Mouse (Mus musculus): ENCODE data around the gene Ncaph. TPM values are rescaled to one million over a fixed set of nuclear protein-coding genes. Genes with fewer than 3 reads are reported as not detected.
A peak's percentile ranks its signal among the peaks of the same experiment; 100 is the strongest.

Ncaph gene
- polyA plus RNA-seq, 1 experiment from 2014 or later = 103 TPM

DNA sequence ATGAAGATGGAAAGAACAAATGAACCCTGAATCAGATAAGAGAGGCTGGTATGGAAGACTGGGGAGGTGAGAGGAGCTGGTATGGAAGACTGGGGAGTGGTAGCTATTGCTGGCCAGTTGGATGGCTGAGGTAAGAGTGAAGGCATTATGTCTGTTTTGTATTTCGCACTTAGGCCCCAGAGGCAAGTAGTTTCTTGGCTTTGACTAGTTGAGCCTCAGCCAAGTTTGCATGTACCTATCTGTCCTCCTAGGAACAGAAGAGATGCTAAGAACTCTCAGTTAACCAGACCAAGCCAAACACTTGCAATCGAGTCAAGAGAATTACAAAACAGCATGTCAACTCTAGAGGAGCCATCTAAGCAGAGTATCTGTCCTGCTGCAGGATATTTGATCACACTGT is 59.6 kb downstream of the Ncaph start:
- Histone ChIP-seq H3K27ac (ENCODE audit: low read depth, low read length) (no peak overlapping the region), H3K4me3 (ENCODE audit: low read length) (no peak overlapping the region), H3K27me3 (ENCODE audit: control insufficient read depth, insufficient read depth, low read length) (no peaks in the 10 kb centered on the region), H3K4me2 (replicated peaks; ENCODE audit: low read depth, low read length) (no peak overlapping the region), H3K4me1 (ENCODE audit: control insufficient read depth, insufficient read depth, low read length) (peaks cover 7% of the 10 kb centered on the region), H3K9me3 (ENCODE audit: control insufficient read depth, low read length) (no peaks in the 10 kb centered on the region), H3K36me3 (ENCODE audit: control insufficient read depth, insufficient read depth, low read length) (no peaks in the 10 kb centered on the region), H3K9ac (ENCODE audit: low read depth, low read length) (no peak overlapping the region)
- WGBS = 95% methylated on average over 2 of the region's 2 CpGs
- ATAC-seq (ENCODE audit: low FRiP score, low TSS enrichment) = no peak

GRCm38 (mm10) chr2:127070879-127071278 is 62.9 kb downstream of the Ncaph start:
- Histone ChIP-seq H3K27me3 (ENCODE audit: control insufficient read depth, insufficient read depth, low read length) (no peaks in the 10 kb centered on the region), H3K9ac (ENCODE audit: low read depth, low read length) (peak overlapping the region; percentile 67), H3K4me2 (replicated peaks; ENCODE audit: low read depth, low read length) (peak overlapping the region; percentile 71), H3K36me3 (ENCODE audit: control insufficient read depth, insufficient read depth, low read length) (peaks cover 15% of the 10 kb centered on the region), H3K27ac (ENCODE audit: low read depth, low read length) (peak overlapping the region; percentile 38; the same call in 1 of the 2 replicates), H3K9me3 (ENCODE audit: control insufficient read depth, low read length) (no peaks in the 10 kb centered on the region), H3K4me1 (ENCODE audit: control insufficient read depth, insufficient read depth, low read length) (peaks cover 7% of the 10 kb centered on the region), H3K4me3 (ENCODE audit: low read length) (peak overlapping the region; percentile 68)
- WGBS = 10% methylated on average over 9 of the region's 9 CpGs
- peak; percentile 68 for ATAC-seq (ENCODE audit: low FRiP score, low TSS enrichment)

- H3K36me3 ChIP-seq (ENCODE audit: control insufficient read depth, insufficient read depth, low read length) = peaks cover 15% of the 10 kb centered on the region
- H3K4me1 ChIP-seq (ENCODE audit: control insufficient read depth, insufficient read depth, low read length) = peaks cover 7% of the 10 kb centered on the region
- H3K4me2 ChIP-seq (replicated peaks; ENCODE audit: low read depth, low read length) = peak within 1 kb of the TSS; percentile 71
- H3K27me3 ChIP-seq (ENCODE audit: control insufficient read depth, insufficient read depth, low read length) = no peaks in the 10 kb centered on the region
- no peaks in the 10 kb centered on the region for H3K9me3 ChIP-seq (ENCODE audit: control insufficient read depth, low read length)
- H3K27ac ChIP-seq (ENCODE audit: low read depth, low read length) = peak within 1 kb of the TSS; percentile 82
- ATAC-seq (ENCODE audit: low FRiP score, low TSS enrichment) = peak; percentile 100
- peak within 1 kb of the TSS; percentile 68 for H3K4me3 ChIP-seq (ENCODE audit: low read length)
- under 1% methylated on average over 32 of the region's 32 CpGs for WGBS
- peak within 1 kb of the TSS; percentile 67 for H3K9ac ChIP-seq (ENCODE audit: low read depth, low read length)
Measured at GRCm38 (mm10) chr2:127070435-127070841, 63.3 kb downstream of the Ncaph start, which contains the start of gene Blvra. Blvra (plus strand) TSS chr2:127070665.

GRCm38 (mm10) chr2:127069781-127070434 is 63.8 kb downstream of the Ncaph start:
- H3K9me3 ChIP-seq (ENCODE audit: control insufficient read depth, low read length) = no peaks in the 10 kb centered on the region
- ATAC-seq (ENCODE audit: low FRiP score, low TSS enrichment) = no peak; the same call in 1 of the 2 replicates
- H3K4me2 ChIP-seq (replicated peaks; ENCODE audit: low read depth, low read length) = peak overlapping the region; percentile 71
- peaks cover 7% of the 10 kb centered on the region for H3K4me1 ChIP-seq (ENCODE audit: control insufficient read depth, insufficient read depth, low read length)
- H3K27me3 ChIP-seq (ENCODE audit: control insufficient read depth, insufficient read depth, low read length) = no peaks in the 10 kb centered on the region
- WGBS = 8% methylated on average over 11 of the region's 11 CpGs
- H3K36me3 ChIP-seq (ENCODE audit: control insufficient read depth, insufficient read depth, low read length) = peaks cover 15% of the 10 kb centered on the region
- peak overlapping the region; percentile 68 for H3K4me3 ChIP-seq (ENCODE audit: low read length)
- peak overlapping the region; percentile 67 for H3K9ac ChIP-seq (ENCODE audit: low read depth, low read length)
- H3K27ac ChIP-seq (ENCODE audit: low read depth, low read length) = peak overlapping the region; percentile 82

- peaks cover 7% of the 10 kb centered on the region for H3K4me1 ChIP-seq (ENCODE audit: control insufficient read depth, insufficient read depth, low read length)
- no peak overlapping the region for H3K4me2 ChIP-seq (replicated peaks; ENCODE audit: low read depth, low read length)
- no peaks in the 10 kb centered on the region for H3K27me3 ChIP-seq (ENCODE audit: control insufficient read depth, insufficient read depth, low read length)
- WGBS = 83% methylated on average over 7 of the region's 7 CpGs
- no peak overlapping the region for H3K27ac ChIP-seq (ENCODE audit: low read depth, low read length)
- H3K9me3 ChIP-seq (ENCODE audit: control insufficient read depth, low read length) = no peaks in the 10 kb centered on the region
- H3K4me3 ChIP-seq (ENCODE audit: low read length) = no peak overlapping the region
- no peak overlapping the region for H3K9ac ChIP-seq (ENCODE audit: low read depth, low read length)
- no peak for ATAC-seq (ENCODE audit: low FRiP score, low TSS enrichment)
- H3K36me3 ChIP-seq (ENCODE audit: control insufficient read depth, insufficient read depth, low read length) = peaks cover 15% of the 10 kb centered on the region
Measured at GRCm38 (mm10) chr2:127068806-127069205, 64.9 kb downstream of the Ncaph start.

- no peak overlapping the region for H3K9ac ChIP-seq (ENCODE audit: low read depth, low read length)
- no peaks in the 10 kb centered on the region for H3K9me3 ChIP-seq (ENCODE audit: control insufficient read depth, low read length)
- WGBS = 94% methylated on average over 9 of the region's 9 CpGs
- H3K27ac ChIP-seq (ENCODE audit: low read depth, low read length) = no peak overlapping the region
- no peak overlapping the region for H3K4me3 ChIP-seq (ENCODE audit: low read length)
- H3K36me3 ChIP-seq (ENCODE audit: control insufficient read depth, insufficient read depth, low read length) = peaks cover 51% of the 10 kb centered on the region
- no peak overlapping the region for H3K4me2 ChIP-seq (replicated peaks; ENCODE audit: low read depth, low read length)
- H3K27me3 ChIP-seq (ENCODE audit: control insufficient read depth, insufficient read depth, low read length) = no peaks in the 10 kb centered on the region
- no peaks in the 10 kb centered on the region for H3K4me1 ChIP-seq (ENCODE audit: control insufficient read depth, insufficient read depth, low read length)
- ATAC-seq (ENCODE audit: low FRiP score, low TSS enrichment) = no peak
Measured at GRCm38 (mm10) chr2:127061471-127061870, 72.3 kb downstream of the Ncaph start.

Other genes starting within 250 kb of the Ncaph start
- gene Sppl2a, start 200.7 kb downstream of the Ncaph start, polyA plus RNA-seq (2014; fragmentation: Nextera tagmentation; extraction: Ambion mirVana) = 39.1 and 47.0 TPM in 2 replicates
- gene Ap4e1, start 125.2 kb downstream of the Ncaph start, polyA plus RNA-seq (2014; fragmentation: Nextera tagmentation; extraction: Ambion mirVana) = 4.5 and 11.1 TPM in 2 replicates
- 39.6 and 43.4 TPM in 2 replicates for gene Blvra, start 63.3 kb downstream of the Ncaph start, polyA plus RNA-seq (2014; fragmentation: Nextera tagmentation; extraction: Ambion mirVana)
- 22.7 and 22.8 TPM in 2 replicates for gene Itpripl1, start 9.5 kb upstream of the Ncaph start, polyA plus RNA-seq (2014; fragmentation: Nextera tagmentation; extraction: Ambion mirVana)
- gene 1810024B03Rik, start 74.3 kb upstream of the Ncaph start, polyA plus RNA-seq (2014; fragmentation: Nextera tagmentation; extraction: Ambion mirVana) = 2.7 and 3.6 TPM in 2 replicates
- 62.7 and 85.9 TPM in 2 replicates for gene Snrnp200, start 74.4 kb upstream of the Ncaph start, polyA plus RNA-seq (2014; fragmentation: Nextera tagmentation; extraction: Ambion mirVana)
- gene Ciao1, start 113.9 kb upstream of the Ncaph start, polyA plus RNA-seq (2014; fragmentation: Nextera tagmentation; extraction: Ambion mirVana) = 60.1 and 62.5 TPM in 2 replicates
- 13.5 and 19.8 TPM in 2 replicates for gene Tmem127, start 114.0 kb upstream of the Ncaph start, polyA plus RNA-seq (2014; fragmentation: Nextera tagmentation; extraction: Ambion mirVana)
- gene Stard7, start 136.3 kb upstream of the Ncaph start, polyA plus RNA-seq (2014; fragmentation: Nextera tagmentation; extraction: Ambion mirVana) = 53.0 and 102 TPM in 2 replicates
- 13.0 and 14.2 TPM in 2 replicates for gene Dusp2, start 202.2 kb upstream of the Ncaph start, polyA plus RNA-seq (2014; fragmentation: Nextera tagmentation; extraction: Ambion mirVana)
- gene Astl, start 204.7 kb upstream of the Ncaph start, polyA plus RNA-seq (2014; fragmentation: Nextera tagmentation; extraction: Ambion mirVana) = not detected in 2 replicates
- 0.69 and 1.8 TPM in 2 replicates for gene Adra2b, start 229.3 kb upstream of the Ncaph start, polyA plus RNA-seq (2014; fragmentation: Nextera tagmentation; extraction: Ambion mirVana)

All from kidney, embryonic 14.5 days (tissue).